Mouse (Mus musculus) midbrain, postnatal 0 days (tissue): ENCODE data around the gene Dhx36. TPM values are rescaled to one million over a fixed set of nuclear protein-coding genes. Genes with fewer than 3 reads are reported as not detected.
A peak's percentile ranks its signal among the peaks of the same experiment; 100 is the strongest.

ENCODE experiments used
- ATAC-seq: fragments of 200-750 bp; cut with Nextera tagmentation; 2 replicates; pipeline ENCODE4 v1.8.0; 2017; ENCODE audit warnings: moderate number of reproducible peaks, mild to moderate bottlenecking, moderate TSS enrichment, moderate library complexity; ENCODE audit not compliant: low FRiP score
- DNase-seq: peaks from one replicate; pipeline ENCODE4 v3.0.0-alpha.2; 2015; ENCODE audit warnings: low spot score
- H3K27ac ChIP-seq: fragments of 300-500 bp; sonication (generic); 2 replicates; pipeline ENCODE4 v1.5.1; 2014; ENCODE audit warnings: low read depth, mild to moderate bottlenecking, low read length, mixed read lengths
- H3K27me3 ChIP-seq: fragments of 300-500 bp; sonication (generic); 2 replicates; pipeline ENCODE4 v1.6.1; 2014; ENCODE audit warnings: low read length, control low read depth, mixed read lengths; ENCODE audit not compliant: insufficient read depth
- H3K36me3 ChIP-seq: fragments of 300-500 bp; sonication (generic); 2 replicates; pipeline ENCODE4 v1.6.1; 2014; ENCODE audit warnings: low read length, control low read depth, mixed read lengths; ENCODE audit not compliant: insufficient read depth
- H3K4me1 ChIP-seq: fragments of 300-500 bp; sonication (generic); 2 replicates; pipeline ENCODE4 v1.6.1; 2014; ENCODE audit warnings: mild to moderate bottlenecking, control low read depth, antibody characterized with exemption, low read length, mixed read lengths; ENCODE audit not compliant: insufficient read depth
- H3K4me2 ChIP-seq: fragments of 300-500 bp; sonication (generic); 2 replicates; pipeline ENCODE4 v1.6.1; 2014; ENCODE audit warnings: low read depth, mild to moderate bottlenecking, low read length, mixed read lengths; ENCODE audit not compliant: poor library complexity, severe bottlenecking
- H3K4me3 ChIP-seq: fragments of 300-500 bp; sonication (generic); 2 replicates; pipeline ENCODE4 v1.5.1; 2014; ENCODE audit warnings: low read depth, mild to moderate bottlenecking, low read length, moderate library complexity
- H3K9ac ChIP-seq: fragments of 300-500 bp; sonication (generic); replicated peaks from 2 replicates; pipeline ENCODE4 v1.6.1; 2014; ENCODE audit warnings: mild to moderate bottlenecking, low read length, moderate library complexity, mixed read lengths; ENCODE audit not compliant: poor library complexity, severe bottlenecking
- H3K9me3 ChIP-seq: fragments of 300-500 bp; sonication (generic); 2 replicates; pipeline ENCODE4 v1.6.1; 2016; ENCODE audit warnings: low read length, control low read depth
- CTCF ChIP-seq: IDR thresholded peaks from 2 replicates; pipeline ENCODE4 v1.5.1; 2016; ENCODE audit warnings: antibody characterized with exemption, mild to moderate bottlenecking
- WGBS: fragments of 180-500 bp; shearing (Covaris S2); extraction: QIAGEN DNeasy Blood & Tissue Kit; methylation state at CpG from one replicate; pipeline ENCODE4 v1.1.7; 2014; 5-methylcytosine and 5-hydroxymethylcytosine counted together
- polyA plus RNA-seq: library from polyadenylated mRNA; unstranded; fragments of >200 nt; fragmentation: Nextera tagmentation; extraction: Ambion mirVana; gene quantifications from 2 replicates; pipeline ENCODE4 v1.2.1, GENCODE M21; 2015
- total RNA-seq: library from RNA; depleted of rRNA; stranded (reverse); fragments of >200 nt; gene quantifications from 2 replicates; pipeline ENCODE4 v1.2.3, GENCODE M21; 2014

Dhx36 gene
- total and polyA plus RNA-seq, 2 experiments from 2014 or later, result 32.8 to 58.2 TPM

- ATAC-seq (peak; percentile 84), DNase-seq (peak; percentile 87)
- 32% methylated on average over 1 of the region's 1 CpGs for WGBS
- TF ChIP-seq CTCF, result peak; percentile 7; the same call in 1 of the 2 replicates
- no peak overlapping the region; the same call in 1 of the 2 replicates for H3K27ac ChIP-seq
- H3K4me2 ChIP-seq, result no peak overlapping the region
- no peak overlapping the region for H3K9ac ChIP-seq
- H3K9me3 ChIP-seq, result no peaks in the 10 kb centered on the region
- no peak overlapping the region for H3K4me3 ChIP-seq
- no peaks in the 10 kb centered on the region for H3K4me1 ChIP-seq
- no peaks in the 10 kb centered on the region for H3K27me3 ChIP-seq
- no peaks in the 10 kb centered on the region; the same call in 1 of the 2 replicates for H3K36me3 ChIP-seq
Observed at GRCm38 (mm10) chr3:62455854-62456253, 51.0 kb downstream of the Dhx36 start.

GRCm38 (mm10) chr3:62454096-62454495 is 52.7 kb downstream of the Dhx36 start:
- Histone ChIP-seq H3K9me3 (no peaks in the 10 kb centered on the region), H3K36me3 (no peaks in the 10 kb centered on the region), H3K4me1 (no peaks in the 10 kb centered on the region), H3K27ac (peak overlapping the region; percentile 27; the same call in 1 of the 2 replicates), H3K9ac (no peak overlapping the region), H3K4me2 (no peak overlapping the region), H3K27me3 (no peaks in the 10 kb centered on the region), H3K4me3 (no peak overlapping the region)
- DNase-seq (peak; percentile 50), ATAC-seq (no peak)
- 28% methylated on average over 3 of the region's 3 CpGs for WGBS
- no peak for TF ChIP-seq CTCF

GRCm38 (mm10) chr3:62452961-62453360 is 53.8 kb downstream of the Dhx36 start:
- Histone ChIP-seq H3K27me3 (no peaks in the 10 kb centered on the region), H3K27ac (no peak overlapping the region), H3K36me3 (no peaks in the 10 kb centered on the region), H3K9ac (no peak overlapping the region), H3K4me1 (no peaks in the 10 kb centered on the region), H3K4me3 (no peak overlapping the region), H3K9me3 (no peaks in the 10 kb centered on the region), H3K4me2 (no peak overlapping the region)
- TF ChIP-seq CTCF, result no peak
- ATAC-seq (no peak), DNase-seq (no peak)
- 42% methylated on average over 4 of the region's 4 CpGs for WGBS

GRCm38 (mm10) chr3:62449871-62450496 is 56.8 kb downstream of the Dhx36 start:
- ATAC-seq, result no peak
- WGBS, result 92% methylated on average over 4 of the region's 4 CpGs

GRCm38 (mm10) chr3:62447151-62447550 is 59.7 kb downstream of the Dhx36 start:
- WGBS, result 75% methylated on average over 8 of the region's 8 CpGs

More at GRCm38 (mm10) chr3:62449871-62450496, 56.8 kb downstream of the Dhx36 start:
- no peak overlapping the region for H3K9ac ChIP-seq
- DNase-seq, result no peak
- no peaks in the 10 kb centered on the region for H3K36me3 ChIP-seq
- H3K27me3 ChIP-seq, result no peaks in the 10 kb centered on the region
- H3K4me1 ChIP-seq, result no peaks in the 10 kb centered on the region
- no peak overlapping the region for H3K4me3 ChIP-seq
- no peak overlapping the region for H3K27ac ChIP-seq
- no peak overlapping the region for H3K4me2 ChIP-seq
- H3K9me3 ChIP-seq, result no peaks in the 10 kb centered on the region
- TF ChIP-seq CTCF, result peak; percentile 24; the same call in 1 of the 2 replicates

GRCm38 (mm10) chr3:62446271-62446670 is 60.5 kb downstream of the Dhx36 start:
- no peak for TF ChIP-seq CTCF
- no peaks in the 10 kb centered on the region for H3K36me3 ChIP-seq
- no peak overlapping the region for H3K4me3 ChIP-seq
- DNase-seq, result no peak
- no peak overlapping the region for H3K9ac ChIP-seq
- no peak overlapping the region for H3K4me2 ChIP-seq
- no peaks in the 10 kb centered on the region for H3K4me1 ChIP-seq
- no peaks in the 10 kb centered on the region for H3K27me3 ChIP-seq
- 93% methylated on average over 7 of the region's 7 CpGs for WGBS
- no peak for ATAC-seq
- no peaks in the 10 kb centered on the region for H3K9me3 ChIP-seq
- no peak overlapping the region for H3K27ac ChIP-seq

More at GRCm38 (mm10) chr3:62447151-62447550, 59.7 kb downstream of the Dhx36 start:
- H3K27me3 ChIP-seq, result no peaks in the 10 kb centered on the region
- no peaks in the 10 kb centered on the region for H3K4me1 ChIP-seq
- no peaks in the 10 kb centered on the region for H3K36me3 ChIP-seq
- no peak overlapping the region for H3K4me2 ChIP-seq
- no peak for DNase-seq
- no peak overlapping the region for H3K4me3 ChIP-seq
- H3K9me3 ChIP-seq, result no peaks in the 10 kb centered on the region
- no peak for TF ChIP-seq CTCF
- H3K9ac ChIP-seq, result no peak overlapping the region
- no peak overlapping the region for H3K27ac ChIP-seq
- ATAC-seq, result no peak
